Mouse (Mus musculus) layer of hippocampus, postnatal 25 days (tissue): ENCODE data around the gene Armc9. TPM values are rescaled to one million over a fixed set of nuclear protein-coding genes. Genes with fewer than 3 reads are reported as not detected.

Source experiments
- DNase-seq, 2 experiments: peaks; one replicate each; pipeline ENCODE4 v3.0.0; 2022; ENCODE audit warnings: mixed read lengths in 2 of 2, low spot score in 1 of 2; ENCODE audit errors: extremely low spot score in 1 of 2
- total RNA-seq, 2 experiments: library from RNA; stranded (reverse); gene quantifications; 2 replicates each; pipeline ENCODE4 v1.2.3; 2021

The Armc9 gene
- total RNA-seq = 10 to 100 TPM; 36.6 to 39.5 TPM

DNA sequence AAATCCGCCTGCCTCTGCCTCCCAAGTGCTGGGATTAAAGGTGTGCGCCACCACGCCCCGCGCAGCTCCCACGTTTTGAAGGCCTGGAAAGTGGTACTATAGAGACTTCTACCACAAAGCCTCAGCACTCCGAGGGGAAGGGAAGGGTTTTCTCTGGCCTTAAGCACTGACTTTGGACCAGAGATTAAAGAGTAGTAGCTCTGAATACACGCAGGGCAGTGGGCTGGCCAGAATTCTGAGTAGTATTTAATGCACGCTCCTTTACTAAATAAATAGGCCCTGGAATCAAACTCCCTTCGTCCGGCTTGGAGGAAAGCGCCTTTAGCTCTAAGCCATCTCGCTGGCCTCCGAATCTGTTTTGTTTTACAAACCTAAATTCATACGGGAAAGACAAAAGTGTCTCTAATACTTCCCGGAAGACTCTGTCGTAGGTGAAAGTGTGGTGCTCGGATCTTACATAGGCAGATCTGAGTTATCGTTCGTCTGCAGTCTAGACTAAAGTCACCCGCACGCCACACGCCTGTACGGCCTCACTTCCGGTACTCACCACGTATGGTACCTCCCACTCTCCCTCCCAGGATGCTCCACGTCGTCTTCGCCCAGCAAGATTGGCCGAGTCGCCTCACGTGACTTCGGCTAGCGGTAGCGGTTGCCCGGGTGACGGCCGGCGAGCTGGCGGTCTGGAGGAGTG is at the start of gene Armc9:
Armc9 (plus strand) TSS at position 648 of the 691 bp plus-strand sequence.
- DNase-seq = peak; percentile 84

DNA sequence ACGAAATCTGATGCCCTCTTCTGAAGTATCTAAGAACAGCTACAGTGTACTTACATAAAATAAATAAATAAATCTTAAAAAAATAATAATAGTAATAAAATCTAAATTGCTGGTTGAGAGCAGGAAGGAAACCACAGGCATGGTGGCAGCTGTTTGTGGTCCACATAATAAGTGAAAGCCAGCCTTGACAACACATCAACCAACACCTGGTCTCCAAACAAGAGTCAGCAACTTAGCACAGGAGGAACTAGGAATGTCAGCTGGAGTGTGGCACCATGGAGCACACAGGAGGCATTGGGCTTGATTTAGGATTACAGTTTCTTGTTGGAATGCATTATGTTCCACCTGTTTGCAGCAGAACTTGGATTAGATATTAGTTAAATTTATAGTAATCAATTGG is 49.5 kb upstream of the Armc9 start:
- no peak for DNase-seq

GRCm38 (mm10) chr1:86111779-86112178 is 42.8 kb upstream of the Armc9 start, which contains the start of gene Htr2b:
Htr2b (minus strand) TSS chr1:86111970.
- peak in 1 of 2 experiments; percentile 28 for DNase-seq

DNA sequence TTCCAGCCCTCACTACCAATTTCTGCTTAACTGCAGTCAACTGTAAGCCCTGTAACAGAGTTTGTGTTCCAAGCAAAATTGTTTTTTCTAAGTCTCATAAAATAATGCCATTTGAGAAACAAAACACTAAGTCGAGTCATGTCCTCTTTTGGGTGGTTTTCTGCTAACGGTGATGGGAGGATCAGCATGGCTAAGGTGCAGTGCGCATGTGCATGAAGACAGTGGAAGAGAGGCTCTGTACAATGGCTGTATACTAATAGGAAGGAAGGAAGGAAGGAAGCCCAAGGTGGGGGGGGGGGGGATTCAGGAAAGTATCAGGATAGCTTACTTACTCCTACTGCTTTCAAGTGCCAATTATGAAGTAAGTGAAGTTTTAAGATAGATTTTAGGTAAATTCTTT is 40.4 kb upstream of the Armc9 start:
- no peak for DNase-seq

GRCm38 (mm10) chr1:86119549-86119948 is 35.0 kb upstream of the Armc9 start:
- DNase-seq = no peak

GRCm38 (mm10) chr1:86126036-86126435 is 28.5 kb upstream of the Armc9 start:
- DNase-seq = no peak

DNA sequence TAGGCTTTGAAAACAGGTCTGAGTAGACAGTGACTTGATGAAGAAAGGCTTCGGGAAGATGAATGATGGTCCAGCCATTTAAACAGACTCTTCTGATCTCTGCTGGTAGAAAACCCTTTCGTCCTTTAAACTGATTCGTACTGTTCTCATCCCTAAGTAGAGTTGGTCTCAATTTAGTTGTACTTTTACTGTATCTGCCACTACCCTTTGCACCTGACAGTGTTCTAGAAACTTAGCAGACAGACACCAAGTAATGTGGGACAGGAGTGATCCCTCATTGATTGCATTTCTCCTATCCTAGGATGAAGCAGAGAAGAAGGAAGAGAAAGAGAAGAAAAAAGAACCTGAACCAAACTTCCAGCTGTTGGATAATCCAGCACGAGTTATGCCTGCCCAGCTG is 21.2 kb upstream of the Armc9 start, which contains the start of gene Gm21972:
Gm21972 (plus strand) TSS at position 301 of the 400 bp plus-strand sequence.
- no peak for DNase-seq

- DNase-seq = no peak
These were observed 19.3 kb upstream of the Armc9 start for GRCm38 (mm10) chr1:86135315-86135714.

DNA sequence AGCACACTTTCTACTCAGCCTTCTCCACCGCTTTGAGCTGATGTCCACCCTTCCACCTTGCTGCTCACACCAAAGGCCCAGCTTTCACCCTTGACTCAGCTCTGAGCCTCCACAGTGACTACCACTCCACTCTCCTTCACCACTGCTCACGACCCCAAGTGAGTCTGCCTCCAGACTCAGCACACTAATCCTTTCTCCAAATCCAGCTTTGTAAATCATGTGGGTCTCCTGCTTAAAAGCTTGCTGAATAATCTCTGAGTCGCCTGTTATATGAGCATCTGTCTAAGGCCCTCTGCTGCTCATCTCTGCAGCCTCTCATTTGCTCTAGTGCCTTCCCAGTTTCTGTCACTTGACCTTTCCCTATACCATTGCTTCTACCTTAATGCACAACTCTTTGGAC is 13.5 kb upstream of the Armc9 start:
- no peak for DNase-seq

DNA sequence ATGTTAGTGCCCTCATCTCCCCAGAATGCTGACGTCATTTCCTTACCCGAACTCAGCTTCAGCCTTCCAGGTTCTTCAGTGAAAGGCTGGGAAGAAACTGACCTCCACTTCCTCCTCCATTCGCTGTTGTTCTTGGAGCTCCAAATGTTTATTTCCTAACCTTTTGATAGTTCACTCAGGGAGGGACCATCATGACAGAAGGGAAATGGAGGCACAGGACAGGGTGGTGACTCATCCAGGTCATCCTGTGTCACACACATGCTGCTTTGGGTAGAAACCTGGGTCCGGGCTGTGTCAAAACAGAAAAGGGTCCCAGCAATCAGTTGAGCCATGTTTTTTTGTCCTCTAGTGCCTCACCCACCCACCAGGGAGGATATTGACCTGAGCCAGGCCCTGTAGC is 11.4 kb upstream of the Armc9 start:
- no peak for DNase-seq

- DNase-seq = no peak
These were observed 10.3 kb upstream of the Armc9 start for GRCm38 (mm10) chr1:86144001-86144944.

DNA sequence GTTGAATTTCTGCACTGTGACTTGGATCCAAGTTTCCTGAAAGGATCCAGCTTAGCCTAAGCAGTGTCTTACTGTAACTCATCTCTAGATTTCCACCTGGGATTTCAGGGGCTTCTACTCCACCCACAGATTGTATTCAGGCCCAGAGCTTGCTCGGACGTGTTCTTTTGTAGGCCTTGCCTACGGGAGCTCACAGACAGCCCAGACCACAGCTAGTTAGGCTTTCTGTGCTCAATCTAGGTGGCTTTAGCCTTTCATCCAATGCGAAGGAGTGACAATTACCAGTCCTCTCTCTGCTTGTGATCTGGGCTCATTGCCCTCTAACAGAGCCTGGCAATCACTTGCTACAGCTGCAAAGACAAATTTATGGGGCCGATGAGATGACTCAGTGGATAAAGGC is 8.3 kb upstream of the Armc9 start:
- DNase-seq = no peak

DNA sequence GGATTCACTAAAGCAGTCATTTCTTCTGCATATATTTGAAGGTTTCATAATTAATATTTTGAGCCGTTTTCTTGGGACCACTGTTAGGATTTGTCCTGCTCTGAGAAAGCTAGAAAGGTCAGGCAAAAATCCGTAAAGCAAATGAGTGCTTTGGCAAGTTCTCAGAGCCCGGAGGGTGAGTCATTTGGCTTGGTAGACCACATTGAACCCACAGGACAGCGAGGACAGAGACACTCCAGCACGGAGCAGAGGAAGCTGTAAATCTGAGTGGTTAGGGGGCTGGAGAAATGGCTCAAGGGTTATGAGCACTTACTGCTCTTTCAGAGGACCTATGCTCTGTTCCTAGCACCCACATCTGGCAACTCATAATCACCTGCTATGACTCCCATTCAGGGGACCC is 7.0 kb upstream of the Armc9 start:
- no peak for DNase-seq

- DNase-seq = no peak
These were observed 6.4 kb upstream of the Armc9 start for GRCm38 (mm10) chr1:86148161-86148560.

- DNase-seq = no peak
These were observed 3.7 kb upstream of the Armc9 start for GRCm38 (mm10) chr1:86150929-86151328.

DNA sequence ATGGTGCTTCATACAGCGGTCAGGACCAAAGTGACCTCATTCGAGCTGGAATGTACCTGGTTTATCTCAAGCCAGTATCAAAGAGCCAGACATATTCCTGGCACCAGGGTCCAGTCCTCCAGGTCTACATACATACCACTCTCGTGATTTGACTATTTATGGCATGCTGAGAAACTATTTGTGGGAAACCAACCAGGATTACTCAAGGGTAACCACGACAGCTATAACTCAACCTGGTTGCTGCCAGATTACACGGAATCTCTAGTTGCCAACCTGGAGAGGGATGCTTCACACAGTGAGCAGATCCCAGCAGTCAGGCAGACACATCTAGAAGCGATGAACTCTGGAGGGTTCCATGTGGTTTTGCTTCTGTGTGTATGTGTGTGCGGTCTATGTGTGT is 3.2 kb upstream of the Armc9 start:
- no peak for DNase-seq

- no peak for DNase-seq
These were observed 2.0 kb upstream of the Armc9 start for GRCm38 (mm10) chr1:86152618-86153017.

DNA sequence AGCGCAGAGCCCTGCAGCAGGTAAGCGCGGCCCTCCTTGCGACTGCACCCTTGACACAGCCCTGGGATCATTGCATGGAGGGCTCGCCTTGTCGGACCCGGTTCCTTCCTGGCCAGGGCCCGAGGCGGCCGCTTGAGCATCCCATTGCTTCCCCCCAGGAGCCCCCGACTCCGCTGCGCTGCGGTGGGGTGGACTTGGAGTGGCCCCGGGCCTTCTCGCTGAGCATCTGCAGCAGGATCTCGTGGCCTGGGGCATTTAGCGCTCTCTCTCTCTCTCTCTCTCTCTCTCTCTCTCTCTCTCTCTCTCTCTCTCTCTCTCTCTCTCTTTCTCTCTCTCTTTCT is 214 bp downstream of the Armc9 start:
- DNase-seq = no peak

- no peak for DNase-seq
These were observed 1.5 kb downstream of the Armc9 start for GRCm38 (mm10) chr1:86156075-86156474.

DNA sequence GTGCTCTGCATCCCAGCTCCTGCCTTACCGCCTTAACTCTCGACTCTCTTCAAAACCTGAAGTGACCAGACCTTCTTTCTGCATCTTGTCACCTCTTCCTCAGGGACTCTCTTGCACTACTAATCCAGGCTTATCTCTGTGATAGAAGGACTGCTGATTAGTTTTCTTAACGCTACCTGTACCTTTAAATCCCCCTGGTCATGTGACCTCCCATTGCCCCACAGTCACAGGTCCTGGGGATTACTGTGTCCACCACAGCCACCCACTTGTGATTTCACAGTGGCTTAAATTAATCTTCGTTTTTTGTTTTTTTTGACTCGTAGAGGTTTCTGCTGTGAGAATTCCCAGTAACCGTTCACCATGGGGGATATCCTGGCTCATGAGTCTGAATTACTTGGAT is 2.0 kb downstream of the Armc9 start:
- DNase-seq = no peak

- DNase-seq = no peak
These were observed 5.5 kb downstream of the Armc9 start for GRCm38 (mm10) chr1:86160059-86160458.

GRCm38 (mm10) chr1:86160479-86160878 is 5.9 kb downstream of the Armc9 start:
- DNase-seq = no peak
